Mouse (Mus musculus): Measurements from ENCODE around the gene Ncam1. TPM values are rescaled to one million over a fixed set of nuclear protein-coding genes. Genes with fewer than 3 reads are reported as not detected.

Gene Ncam1
- total and polyA plus RNA-seq, 3 experiments: 0.05 to 2.1 TPM; not detected in 1

DNA sequence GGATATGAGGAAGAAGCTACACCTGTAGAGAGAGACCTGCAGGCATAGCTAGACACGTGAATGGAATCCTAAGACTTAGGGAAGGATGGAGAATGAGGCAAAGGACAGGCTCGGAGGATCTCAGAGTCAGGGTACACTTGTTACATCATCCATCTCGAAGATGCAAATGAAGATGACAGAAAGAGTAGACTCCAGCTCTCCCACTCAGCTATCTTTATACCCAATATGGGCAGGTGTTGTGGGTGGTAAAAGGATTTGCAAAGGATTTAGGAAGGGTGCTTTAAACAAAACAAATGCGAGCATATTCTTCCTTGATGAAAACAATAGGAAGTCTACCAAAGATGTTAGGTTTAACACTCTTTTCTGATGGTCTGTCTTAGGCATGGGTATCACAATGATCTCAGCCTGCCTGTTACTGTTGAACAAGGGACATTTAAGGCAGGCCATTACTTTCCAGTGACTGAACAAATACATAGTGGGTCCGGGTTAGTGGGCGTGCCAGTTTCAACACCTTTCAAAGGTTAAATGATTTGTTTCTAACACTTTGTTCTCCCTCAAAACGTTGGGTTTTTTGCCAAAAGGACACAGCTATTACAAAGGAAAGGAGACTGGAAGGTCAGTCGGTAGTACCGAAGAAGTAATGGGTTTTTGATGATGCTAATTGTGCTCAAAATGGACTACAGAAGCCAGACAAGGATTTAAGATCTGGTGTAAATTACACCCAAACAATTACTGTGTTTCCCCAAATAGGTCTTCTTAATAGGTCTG lies 145.1 kb downstream of the Ncam1 start:
- DNase-seq (ENCODE audit: low spot score) (no peak), ATAC-seq (ENCODE audit: extremely low read depth, insufficient number of reproducible peaks, low FRiP score, poor library complexity, severe bottlenecking) (no peak)
- H3K4me3 ChIP-seq (ENCODE audit: low read depth, low read length): no peak overlapping the region
- H3K27me3 ChIP-seq (ENCODE audit: insufficient read depth, low read length): no peaks in the 10 kb centered on the region
- TF ChIP-seq GATA2 (IDR thresholded peaks at IDR 0.05; ENCODE audit: borderline replicate concordance, low read depth, low read length) (no peak), TAL1 (conservative IDR thresholded peaks at IDR 0.05; ENCODE audit: low read depth, low read length) (no peak), CTCF (IDR thresholded peaks at IDR 0.05; ENCODE audit: low read depth, low read length) (no peak), POLR2AphosphoS5 (IDR thresholded peaks at IDR 0.05; ENCODE audit: insufficient replicate concordance, low read depth, low read length) (no peak), GATA1 (IDR thresholded peaks at IDR 0.05; ENCODE audit: borderline replicate concordance, low read length) (no peak)
- H3K36me3 ChIP-seq (replicated peaks): no peaks in the 10 kb centered on the region
- H3K9me3 ChIP-seq (replicated peaks): peaks cover 15% of the 10 kb centered on the region; the same call in 1 of the 2 replicates
- H3K4me1 ChIP-seq (ENCODE audit: insufficient read depth, low read depth, low read length): no peaks in the 10 kb centered on the region

DNA sequence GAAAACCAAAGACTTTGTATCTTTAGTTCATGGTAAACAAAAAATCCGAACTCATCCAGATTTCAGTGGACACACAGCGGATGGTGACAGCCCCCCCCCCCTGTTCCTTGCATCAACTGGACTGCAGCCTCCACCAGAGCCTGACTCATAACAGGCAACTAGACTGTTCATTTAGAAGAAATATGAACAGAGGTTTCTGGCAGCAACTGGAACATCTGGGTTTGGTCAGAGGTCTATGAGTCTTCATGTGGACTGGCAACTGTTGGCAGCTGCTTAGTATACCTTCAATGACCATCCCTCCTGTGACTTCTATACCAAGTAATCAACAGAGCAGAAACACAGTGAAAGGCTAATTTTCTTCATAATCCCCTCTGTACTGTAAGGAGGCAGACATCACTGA lies 154.4 kb downstream of the Ncam1 start:
- TF ChIP-seq CTCF (IDR thresholded peaks at IDR 0.05; ENCODE audit: low read depth, low read length): no peak
- no peak for TF ChIP-seq POLR2AphosphoS5 (IDR thresholded peaks at IDR 0.05; ENCODE audit: insufficient replicate concordance, low read depth, low read length)
- TF ChIP-seq GATA1 (IDR thresholded peaks at IDR 0.05; ENCODE audit: borderline replicate concordance, low read length): no peak
- TF ChIP-seq TAL1 (conservative IDR thresholded peaks at IDR 0.05; ENCODE audit: low read depth, low read length): no peak
- no peak for TF ChIP-seq GATA2 (IDR thresholded peaks at IDR 0.05; ENCODE audit: borderline replicate concordance, low read depth, low read length)
- H3K9me3 ChIP-seq (replicated peaks): peaks cover 43% of the 10 kb centered on the region
- no peaks in the 10 kb centered on the region for H3K4me1 ChIP-seq (ENCODE audit: insufficient read depth, low read depth, low read length)
- no peaks in the 10 kb centered on the region for H3K36me3 ChIP-seq (replicated peaks)
- no peaks in the 10 kb centered on the region for H3K27me3 ChIP-seq (ENCODE audit: insufficient read depth, low read length)
- no peak overlapping the region for H3K4me3 ChIP-seq (ENCODE audit: low read depth, low read length)
- DNase-seq (ENCODE audit: low spot score) (no peak), ATAC-seq (ENCODE audit: extremely low read depth, insufficient number of reproducible peaks, low FRiP score, poor library complexity, severe bottlenecking) (no peak)

DNA sequence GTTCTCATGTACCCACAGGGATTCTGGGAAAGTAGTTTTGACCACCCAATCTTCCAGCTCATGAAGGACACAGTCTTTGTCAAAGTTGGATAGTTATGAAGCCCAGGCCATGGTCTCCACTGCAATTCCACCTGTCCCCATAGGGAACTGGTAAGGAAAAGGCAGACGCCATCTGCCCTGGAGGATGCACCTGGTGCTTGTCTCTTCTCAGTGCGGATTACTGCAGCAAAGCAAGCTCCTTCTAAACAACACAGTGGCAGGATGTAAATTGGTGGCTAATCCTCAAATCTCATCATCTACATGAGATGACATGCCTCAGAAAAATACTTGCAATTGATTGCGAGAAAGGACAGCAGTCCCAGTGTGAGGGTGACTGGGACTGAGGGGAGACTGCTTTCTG lies 158.0 kb downstream of the Ncam1 start:
- H3K36me3 ChIP-seq (replicated peaks): no peaks in the 10 kb centered on the region
- no peaks in the 10 kb centered on the region for H3K4me1 ChIP-seq (ENCODE audit: insufficient read depth, low read depth, low read length)
- H3K27me3 ChIP-seq (ENCODE audit: insufficient read depth, low read length): no peaks in the 10 kb centered on the region
- no peak for ATAC-seq (ENCODE audit: extremely low read depth, insufficient number of reproducible peaks, low FRiP score, poor library complexity, severe bottlenecking)
- peaks cover 34% of the 10 kb centered on the region for H3K9me3 ChIP-seq (replicated peaks)
- no peak overlapping the region for H3K4me3 ChIP-seq (ENCODE audit: low read depth, low read length)
- DNase-seq (ENCODE audit: low spot score): no peak
- TF ChIP-seq TAL1 (conservative IDR thresholded peaks at IDR 0.05; ENCODE audit: low read depth, low read length) (no peak), POLR2AphosphoS5 (IDR thresholded peaks at IDR 0.05; ENCODE audit: insufficient replicate concordance, low read depth, low read length) (no peak), GATA2 (IDR thresholded peaks at IDR 0.05; ENCODE audit: borderline replicate concordance, low read depth, low read length) (no peak), GATA1 (IDR thresholded peaks at IDR 0.05; ENCODE audit: borderline replicate concordance, low read length) (no peak), CTCF (IDR thresholded peaks at IDR 0.05; ENCODE audit: low read depth, low read length) (no peak)

DNA sequence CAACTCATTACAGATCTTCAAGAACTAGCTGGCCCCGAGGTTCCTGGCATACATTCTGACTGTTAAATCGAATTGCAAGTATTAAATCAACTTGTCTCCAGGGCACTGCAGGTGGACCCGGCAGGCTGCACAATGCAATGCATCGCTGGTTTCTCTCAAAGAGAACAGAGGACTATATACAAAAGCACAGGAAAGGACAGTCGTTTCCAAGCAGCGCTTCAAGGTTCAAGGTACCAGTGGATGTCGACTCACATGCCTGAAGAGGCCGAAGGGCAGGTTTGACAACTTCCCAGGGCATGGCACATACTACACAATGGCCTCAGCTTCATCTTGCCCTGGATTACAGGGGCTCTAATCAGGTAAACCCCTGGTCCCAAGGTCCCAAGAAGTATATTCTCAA lies 158.6 kb downstream of the Ncam1 start:
- H3K4me1 ChIP-seq (ENCODE audit: insufficient read depth, low read depth, low read length): no peaks in the 10 kb centered on the region
- no peaks in the 10 kb centered on the region for H3K27me3 ChIP-seq (ENCODE audit: insufficient read depth, low read length)
- TF ChIP-seq POLR2AphosphoS5 (IDR thresholded peaks at IDR 0.05; ENCODE audit: insufficient replicate concordance, low read depth, low read length) (no peak), TAL1 (conservative IDR thresholded peaks at IDR 0.05; ENCODE audit: low read depth, low read length) (no peak), GATA2 (IDR thresholded peaks at IDR 0.05; ENCODE audit: borderline replicate concordance, low read depth, low read length) (no peak), CTCF (IDR thresholded peaks at IDR 0.05; ENCODE audit: low read depth, low read length) (no peak), GATA1 (IDR thresholded peaks at IDR 0.05; ENCODE audit: borderline replicate concordance, low read length) (no peak)
- no peak overlapping the region for H3K4me3 ChIP-seq (ENCODE audit: low read depth, low read length)
- ATAC-seq (ENCODE audit: extremely low read depth, insufficient number of reproducible peaks, low FRiP score, poor library complexity, severe bottlenecking) (no peak), DNase-seq (ENCODE audit: low spot score) (no peak)
- no peaks in the 10 kb centered on the region for H3K36me3 ChIP-seq (replicated peaks)
- peaks cover 39% of the 10 kb centered on the region for H3K9me3 ChIP-seq (replicated peaks)

DNA sequence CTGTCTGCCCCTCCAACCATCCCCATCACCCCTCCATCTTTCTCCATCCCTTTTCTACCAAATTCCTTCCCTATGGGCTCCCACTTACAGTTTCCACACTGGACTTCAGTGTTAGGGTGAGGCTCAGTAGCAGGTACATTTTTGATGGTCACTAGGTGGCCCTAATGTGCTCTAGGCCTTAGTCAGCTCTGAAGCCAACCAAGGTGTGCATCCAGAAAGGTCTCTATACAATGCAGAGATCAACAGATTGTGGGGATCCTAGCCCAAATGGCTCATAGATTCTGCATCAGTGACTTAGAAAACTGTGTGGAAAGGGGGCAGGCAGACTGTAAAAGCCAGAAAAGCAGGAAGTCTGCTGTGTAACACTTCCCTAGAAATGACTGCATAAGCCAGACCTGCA lies 160.8 kb downstream of the Ncam1 start:
- peaks cover 32% of the 10 kb centered on the region for H3K9me3 ChIP-seq (replicated peaks)
- H3K36me3 ChIP-seq (replicated peaks): no peaks in the 10 kb centered on the region
- H3K4me3 ChIP-seq (ENCODE audit: low read depth, low read length): no peak overlapping the region
- no peak for TF ChIP-seq GATA1 (IDR thresholded peaks at IDR 0.05; ENCODE audit: borderline replicate concordance, low read length)
- TF ChIP-seq POLR2AphosphoS5 (IDR thresholded peaks at IDR 0.05; ENCODE audit: insufficient replicate concordance, low read depth, low read length): no peak
- no peak for TF ChIP-seq GATA2 (IDR thresholded peaks at IDR 0.05; ENCODE audit: borderline replicate concordance, low read depth, low read length)
- TF ChIP-seq CTCF (IDR thresholded peaks at IDR 0.05; ENCODE audit: low read depth, low read length): no peak
- no peak for TF ChIP-seq TAL1 (conservative IDR thresholded peaks at IDR 0.05; ENCODE audit: low read depth, low read length)
- ATAC-seq (ENCODE audit: extremely low read depth, insufficient number of reproducible peaks, low FRiP score, poor library complexity, severe bottlenecking) (no peak), DNase-seq (ENCODE audit: low spot score) (no peak)
- no peaks in the 10 kb centered on the region for H3K4me1 ChIP-seq (ENCODE audit: insufficient read depth, low read depth, low read length)
- no peaks in the 10 kb centered on the region for H3K27me3 ChIP-seq (ENCODE audit: insufficient read depth, low read length)

DNA sequence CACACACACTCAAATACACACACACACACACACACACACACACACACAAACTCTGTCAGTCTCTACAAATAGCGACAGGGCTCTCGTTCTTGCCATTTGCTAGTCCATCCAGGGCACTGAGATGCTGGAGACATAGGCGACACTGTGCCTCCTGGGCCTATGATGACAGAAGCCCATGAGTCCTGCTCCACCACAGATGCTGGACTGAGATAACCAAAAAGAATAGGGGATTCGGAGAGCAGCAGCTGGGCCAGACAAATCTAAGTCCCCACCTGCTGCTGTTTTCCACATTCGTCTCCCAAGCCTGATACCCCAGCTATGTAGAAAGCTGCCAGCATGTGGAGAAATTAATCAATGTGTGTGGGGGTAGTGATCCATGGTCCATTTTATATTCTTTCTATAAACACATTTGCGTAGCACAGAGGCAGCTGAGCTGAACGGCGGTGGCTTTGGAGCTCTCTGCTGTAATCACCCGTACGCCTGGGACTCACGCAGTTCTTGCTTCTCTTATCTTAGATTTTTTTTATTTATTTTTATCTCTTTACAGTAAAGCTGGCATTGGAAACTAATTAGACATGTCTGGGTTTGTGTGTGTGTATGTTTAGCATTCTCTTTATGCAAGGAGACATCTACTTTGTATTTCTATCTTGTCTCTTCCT lies 162.9 kb downstream of the Ncam1 start:
- ATAC-seq (ENCODE audit: extremely low read depth, insufficient number of reproducible peaks, low FRiP score, poor library complexity, severe bottlenecking) (no peak), DNase-seq (ENCODE audit: low spot score) (no peak)
- Histone ChIP-seq H3K27me3 (ENCODE audit: insufficient read depth, low read length) (no peaks in the 10 kb centered on the region), H3K36me3 (replicated peaks) (no peaks in the 10 kb centered on the region), H3K4me3 (ENCODE audit: low read depth, low read length) (no peak overlapping the region), H3K4me1 (ENCODE audit: insufficient read depth, low read depth, low read length) (no peaks in the 10 kb centered on the region), H3K9me3 (replicated peaks) (peaks cover 21% of the 10 kb centered on the region)
- no peak for TF ChIP-seq GATA2 (IDR thresholded peaks at IDR 0.05; ENCODE audit: borderline replicate concordance, low read depth, low read length)
- no peak for TF ChIP-seq POLR2AphosphoS5 (IDR thresholded peaks at IDR 0.05; ENCODE audit: insufficient replicate concordance, low read depth, low read length)
- no peak for TF ChIP-seq TAL1 (conservative IDR thresholded peaks at IDR 0.05; ENCODE audit: low read depth, low read length)
- no peak for TF ChIP-seq GATA1 (IDR thresholded peaks at IDR 0.05; ENCODE audit: borderline replicate concordance, low read length)
- TF ChIP-seq CTCF (IDR thresholded peaks at IDR 0.05; ENCODE audit: low read depth, low read length): no peak
